Mouse (Mus musculus): ENCODE measurements at regions not wholly inside any gene's neighbourhood (a gene's known extent, or its start where the extent isn't known, plus 50 kb on each side); places are given as distances from the start of the nearest gene placed in this dataset.
"Not testable (repeated sequence)": the region's sequence is repeated elsewhere in the genome, so short reads cannot be mapped to it uniquely, and the experiment has no call there.

- DNase-seq (ENCODE audit: low read depth) = no peak
Measured at GRCm38 (mm10) chr4:94406922-94407321, 149.4 kb upstream of the Gm10306 start.

GRCm38 (mm10) chr4:94407503-94407902 lies 148.8 kb upstream of the Gm10306 start:
- DNase-seq (ENCODE audit: low read depth) = no peak

DNA sequence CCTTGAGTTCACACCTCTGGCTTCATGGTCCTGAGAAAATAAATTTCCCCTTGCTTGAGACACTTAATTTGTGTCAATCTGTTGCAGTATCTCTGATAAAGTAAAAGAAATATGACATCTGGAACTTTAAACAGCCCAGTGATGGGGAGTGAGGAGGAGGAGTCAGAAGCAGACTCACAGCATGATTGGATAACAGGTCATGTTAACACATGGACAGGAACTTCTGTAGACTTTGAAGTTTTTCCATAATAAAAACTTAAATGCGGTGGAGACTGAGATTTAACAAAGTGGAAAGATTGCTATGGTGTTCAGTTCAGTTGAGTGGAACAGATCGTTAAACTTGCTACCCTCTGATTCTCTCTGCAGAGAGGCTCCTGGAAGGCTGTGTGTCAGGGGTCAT lies 143.7 kb upstream of the Gm10306 start:
- DNase-seq (ENCODE audit: low read depth) = no peak

DNA sequence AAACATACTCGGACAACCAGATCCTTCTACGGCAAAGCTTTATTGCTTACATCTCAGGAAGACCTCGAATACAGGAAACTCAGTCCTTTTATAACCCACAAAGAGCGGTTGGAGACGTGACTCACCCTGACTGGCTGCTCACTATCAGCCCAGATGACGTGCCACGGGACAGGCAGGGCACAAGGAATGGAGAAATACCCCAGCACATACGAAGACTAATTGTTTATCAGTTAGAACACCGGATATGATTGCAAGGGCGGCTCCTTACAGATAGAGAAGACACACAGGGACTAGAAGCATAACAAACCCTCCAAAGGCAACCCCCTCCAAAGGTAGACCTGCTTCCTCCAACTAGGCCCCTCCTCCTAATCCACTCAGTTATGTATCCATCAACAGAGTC lies 130.8 kb upstream of the Gm10306 start:
- DNase-seq (ENCODE audit: low read depth) = not testable (repeated sequence)

DNA sequence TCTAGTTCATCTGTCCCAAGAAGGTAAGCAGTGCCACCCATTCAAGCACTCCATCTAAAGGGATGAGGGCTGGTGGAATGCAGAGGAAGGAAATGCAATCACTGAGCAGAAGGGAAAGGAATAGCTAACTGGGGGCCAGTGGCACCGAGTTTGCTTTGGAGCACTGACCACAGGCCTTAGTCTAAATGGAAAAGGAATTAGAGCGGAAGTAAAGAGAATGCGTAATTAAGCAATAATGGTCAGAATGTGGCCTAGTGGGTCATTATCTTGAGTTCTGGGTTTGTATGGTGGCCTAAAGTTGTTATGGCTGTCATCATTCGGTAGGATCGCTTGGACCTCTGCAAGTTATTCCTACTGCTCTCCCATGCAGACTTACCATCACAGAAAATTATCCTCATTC lies 128.8 kb upstream of the Gm10306 start:
- no peak for DNase-seq (ENCODE audit: low read depth)

GRCm38 (mm10) chr4:94432005-94432404 lies 124.3 kb upstream of the Gm10306 start:
- no peak for DNase-seq (ENCODE audit: low read depth)

- no peak for DNase-seq (ENCODE audit: low read depth)
Measured at GRCm38 (mm10) chr4:94437717-94438435, 118.5 kb upstream of the Gm10306 start.

- DNase-seq (ENCODE audit: low read depth) = no peak
Measured at GRCm38 (mm10) chr4:94439159-94439836, 117.0 kb upstream of the Gm10306 start.

GRCm38 (mm10) chr4:94446604-94447003 lies 109.7 kb upstream of the Gm10306 start:
- no peak for DNase-seq (ENCODE audit: low read depth)
